Mouse (Mus musculus) thymus, postnatal 0 days (tissue): Measurements from ENCODE around the gene Wdr91. TPM values are rescaled to one million over a fixed set of nuclear protein-coding genes. Genes with fewer than 3 reads are reported as not detected.

Experiments
- DNase-seq: peaks from one replicate; pipeline ENCODE4 v3.0.0-alpha.2; 2015; ENCODE audit warnings: low spot score
- polyA plus RNA-seq: library from polyadenylated mRNA; unstranded; fragments of >200 nt; fragmentation: Nextera tagmentation; extraction: Ambion mirVana; gene quantifications from 2 replicates; pipeline ENCODE4 v1.2.1, GENCODE M21; 2015

Gene Wdr91
- polyA plus RNA-seq, 1 experiment from 2014 or later: 17.6 TPM

GRCm38 (mm10) chr6:34919146-34919545 lies 8.5 kb upstream of the Wdr91 start:
- no peak for DNase-seq

- DNase-seq: no peak
These were observed 3.8 kb upstream of the Wdr91 start for GRCm38 (mm10) chr6:34914462-34914861.

- no peak for DNase-seq
These were observed 2.8 kb upstream of the Wdr91 start for GRCm38 (mm10) chr6:34913341-34914040.

- DNase-seq: no peak
These were observed 888 bp downstream of the Wdr91 start for GRCm38 (mm10) chr6:34909631-34910345.

- no peak for DNase-seq
These were observed 2.9 kb downstream of the Wdr91 start for GRCm38 (mm10) chr6:34907696-34908260.

GRCm38 (mm10) chr6:34907121-34907614 lies 3.5 kb downstream of the Wdr91 start:
- no peak for DNase-seq

- no peak for DNase-seq
These were observed 4.0 kb downstream of the Wdr91 start for GRCm38 (mm10) chr6:34906661-34907060.

GRCm38 (mm10) chr6:34906125-34906524 lies 4.6 kb downstream of the Wdr91 start:
- DNase-seq: peak; percentile 18

GRCm38 (mm10) chr6:34904361-34904760 lies 6.3 kb downstream of the Wdr91 start:
- DNase-seq: no peak

- DNase-seq: no peak
These were observed 6.8 kb downstream of the Wdr91 start for GRCm38 (mm10) chr6:34903851-34904250.

GRCm38 (mm10) chr6:34903441-34903840 lies 7.2 kb downstream of the Wdr91 start:
- DNase-seq: no peak

GRCm38 (mm10) chr6:34902578-34902977 lies 8.1 kb downstream of the Wdr91 start:
- DNase-seq: no peak

- DNase-seq: no peak
These were observed 8.7 kb downstream of the Wdr91 start for GRCm38 (mm10) chr6:34901911-34902444.

- DNase-seq: no peak
These were observed 9.7 kb downstream of the Wdr91 start for GRCm38 (mm10) chr6:34900990-34901389.

- DNase-seq: no peak
These were observed 11.5 kb downstream of the Wdr91 start for GRCm38 (mm10) chr6:34899127-34899526.

GRCm38 (mm10) chr6:34896168-34896780 lies 14.4 kb downstream of the Wdr91 start:
- DNase-seq: no peak

- no peak for DNase-seq
These were observed 15.1 kb downstream of the Wdr91 start for GRCm38 (mm10) chr6:34895569-34895968.

- DNase-seq: no peak
These were observed 21.5 kb downstream of the Wdr91 start for GRCm38 (mm10) chr6:34889185-34889584.

GRCm38 (mm10) chr6:34887131-34887850 lies 23.4 kb downstream of the Wdr91 start:
- DNase-seq: no peak

GRCm38 (mm10) chr6:34884724-34885123 lies 26.0 kb downstream of the Wdr91 start:
- no peak for DNase-seq

- DNase-seq: peak; percentile 65
These were observed 30.7 kb downstream of the Wdr91 start for GRCm38 (mm10) chr6:34879911-34880475.
